Mouse (Mus musculus) CD8-positive naive resting alpha-beta T cell, adult 2 months (primary cell): ENCODE data around the gene Krt33a.

Experiments
- DNase-seq, 2 experiments: peaks; one replicate each; pipeline ENCODE4 v3.0.0; 2022; ENCODE audit warnings: low read depth in 2 of 2, low spot score in 2 of 2

Krt33a gene

DNA sequence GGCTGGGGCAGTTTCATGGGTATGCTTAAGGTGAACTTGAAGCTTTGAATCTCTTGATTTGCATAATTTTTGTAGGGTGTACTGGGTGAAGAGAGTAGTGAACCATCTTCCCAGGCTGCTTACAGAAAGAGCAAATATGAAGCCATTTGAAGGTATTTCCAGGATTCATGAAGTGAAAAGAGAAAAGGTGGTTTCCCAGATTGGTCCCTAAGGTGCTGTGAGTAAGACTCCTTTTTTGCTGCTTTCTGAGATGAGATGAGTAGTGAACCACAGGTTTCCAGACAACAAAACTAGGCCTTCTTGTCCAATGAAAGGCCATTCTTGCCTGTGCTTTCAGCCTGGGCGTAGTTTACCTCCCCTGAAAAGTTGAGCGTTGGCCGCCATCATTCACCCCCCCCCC lies 27.5 kb downstream of the Krt33a start:
- DNase-seq = no peak

DNA sequence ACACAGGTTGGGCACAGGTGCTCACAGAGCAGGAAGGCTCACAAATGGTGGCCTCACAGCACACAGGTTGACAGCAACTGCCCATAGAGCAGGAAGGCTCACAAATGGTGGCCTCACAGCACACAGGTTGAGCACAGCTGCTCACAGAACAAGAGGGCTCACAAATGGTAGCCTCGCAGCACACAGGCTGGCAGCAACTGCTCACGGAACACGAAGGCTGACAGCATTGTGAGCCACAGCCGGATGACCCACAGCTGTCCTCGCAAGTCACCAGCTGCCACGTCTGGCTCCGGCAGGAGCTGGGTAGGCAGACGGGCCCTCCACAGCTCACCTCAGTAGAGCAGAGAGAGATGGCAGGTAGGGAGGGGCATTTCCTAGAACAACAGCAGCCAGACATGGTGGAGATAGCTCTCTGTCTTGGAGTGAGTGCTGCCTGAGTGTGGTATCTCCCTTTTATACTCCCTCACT lies 29.8 kb downstream of the Krt33a start, which contains the start of gene Krtap16-1:
Gene Krtap16-1 (minus strand): TSS at position 418 of the 468 bp plus-strand sequence.
- no peak for DNase-seq

DNA sequence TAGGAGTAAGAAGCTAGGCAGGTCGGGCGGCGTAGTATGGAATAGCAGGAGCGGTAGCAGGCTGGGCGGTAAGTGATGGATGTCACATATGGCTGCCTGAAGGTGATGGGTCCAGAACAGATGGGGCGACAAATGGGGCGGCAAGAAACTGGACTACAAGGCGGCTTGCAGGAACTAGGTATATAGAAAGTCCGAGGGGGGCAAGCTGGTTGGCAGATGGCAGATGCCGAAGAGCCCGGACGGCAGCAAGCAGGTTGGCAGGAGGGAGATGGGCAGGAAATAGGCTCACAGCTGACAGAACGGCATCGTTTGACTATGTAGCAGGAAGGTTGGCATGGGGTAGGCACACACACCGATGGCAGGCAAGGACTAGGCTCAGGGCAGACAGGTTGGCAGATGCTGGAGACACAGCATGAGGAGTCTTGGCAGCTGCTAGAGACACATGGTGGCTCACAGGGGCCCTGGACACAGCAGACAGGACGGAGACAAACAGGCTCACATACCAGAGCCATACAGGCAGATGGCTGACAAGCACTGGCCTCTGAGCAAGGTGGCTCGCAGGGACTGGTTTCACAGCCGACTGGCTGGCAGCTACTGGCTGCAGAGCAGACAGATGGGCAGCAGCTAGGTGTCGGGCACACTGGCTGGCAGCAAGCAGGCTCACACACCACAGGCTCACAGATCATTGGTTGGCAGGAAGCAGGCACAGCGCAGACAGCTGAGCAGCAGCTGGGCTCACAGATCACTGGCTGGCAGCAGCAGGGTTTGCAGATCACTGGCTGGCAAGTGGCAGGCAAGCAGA lies 30.5 kb downstream of the Krt33a start:
- no peak for DNase-seq

DNA sequence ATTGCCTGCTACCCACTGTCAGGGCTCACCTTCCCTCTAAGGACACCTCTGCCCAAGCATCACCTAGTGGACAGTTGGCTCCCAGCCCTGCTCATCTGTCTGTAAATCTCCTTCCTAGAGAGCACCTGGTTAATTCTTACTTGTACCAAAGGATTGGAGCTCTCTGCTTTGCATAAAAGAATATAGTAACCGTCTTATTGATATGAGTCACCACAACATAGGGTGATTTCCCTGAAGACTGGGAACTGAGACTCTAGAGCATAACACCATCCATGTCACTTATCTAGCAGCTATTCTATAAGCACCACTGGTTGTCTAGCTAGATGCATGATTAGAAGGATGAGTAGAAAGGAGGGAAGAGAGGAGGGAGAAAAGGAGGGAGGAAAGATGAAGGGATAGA lies 32.6 kb downstream of the Krt33a start:
- DNase-seq = no peak

DNA sequence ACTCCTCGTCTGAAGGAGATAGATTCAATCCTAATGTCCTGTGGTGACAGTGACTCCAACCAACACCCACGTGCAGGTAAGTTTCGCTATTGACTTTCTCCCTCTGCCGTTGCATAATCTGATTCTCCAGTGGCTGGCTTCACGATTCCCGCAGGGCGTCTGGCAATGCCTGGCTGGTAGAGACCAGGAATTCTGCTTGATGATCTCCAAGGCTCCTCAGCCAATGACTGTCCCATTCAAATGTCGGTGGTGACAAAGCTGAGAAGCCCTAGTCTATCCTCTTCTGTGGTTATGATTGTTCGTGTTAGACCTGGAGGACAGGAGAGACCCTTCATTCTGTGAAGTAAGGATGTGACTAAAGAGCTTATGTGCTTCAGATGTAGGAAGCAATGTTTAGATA lies 33.3 kb downstream of the Krt33a start:
- DNase-seq = no peak

DNA sequence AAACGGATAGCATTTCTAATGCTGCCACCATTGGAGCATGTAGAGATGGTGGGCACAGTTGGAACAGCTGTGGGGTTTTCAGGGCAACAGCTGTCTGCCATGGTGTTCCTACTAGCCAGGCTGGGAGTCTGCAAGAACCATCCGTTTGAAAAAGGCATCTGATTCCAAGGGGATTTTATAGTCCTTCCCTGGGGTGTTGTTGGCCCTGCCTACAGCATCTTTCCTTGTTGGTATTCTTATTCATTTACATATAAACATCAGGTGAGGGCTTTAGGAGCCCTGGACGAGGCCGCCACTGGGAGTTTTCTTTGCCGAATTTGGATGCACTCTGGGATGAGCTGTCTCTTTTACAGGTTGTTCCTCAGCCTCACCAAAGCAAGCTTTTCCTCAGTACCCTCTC lies 37.1 kb downstream of the Krt33a start, which contains the start of gene Krtap29-1:
Gene Krtap29-1 (minus strand): TSS at position 101 of the 400 bp plus-strand sequence.
- no peak for DNase-seq

DNA sequence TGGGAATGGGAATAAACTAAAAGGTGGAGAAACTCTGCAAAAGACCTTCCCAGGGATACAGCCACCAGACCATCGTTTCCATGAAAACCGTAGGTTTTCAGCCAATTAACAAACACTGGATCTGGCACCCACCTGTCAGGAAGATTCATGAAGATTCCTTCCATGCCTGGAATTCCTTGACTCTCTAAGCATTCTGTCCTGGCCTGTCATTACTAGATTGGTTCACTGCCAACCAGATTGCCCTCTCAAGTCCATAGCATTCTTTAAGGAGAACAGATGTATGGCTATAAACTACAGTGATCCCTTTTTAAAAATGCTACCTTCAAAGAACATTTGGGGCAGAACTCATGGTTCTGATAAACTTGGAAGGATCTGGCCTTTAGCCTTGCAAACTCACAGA lies 50.1 kb downstream of the Krt33a start:
- DNase-seq = no peak

DNA sequence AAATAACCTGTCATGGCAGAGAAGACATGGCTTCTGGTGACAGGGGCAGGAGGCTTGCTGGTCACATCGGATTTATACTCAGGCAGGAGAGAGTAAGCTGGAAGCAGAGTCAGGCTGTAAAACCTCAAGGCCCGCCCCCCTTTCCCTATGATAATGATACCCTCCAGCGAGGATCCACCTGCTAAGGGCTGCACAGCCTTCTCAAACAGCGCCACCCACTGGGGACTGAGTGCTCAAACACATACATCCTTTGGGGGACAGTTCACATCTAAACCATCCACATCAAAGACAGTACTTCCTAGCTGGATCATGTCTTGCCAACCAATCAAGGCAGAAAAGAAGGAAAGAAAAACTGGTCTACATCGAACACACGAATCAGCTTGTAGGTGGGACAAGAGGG lies 51.8 kb downstream of the Krt33a start:
- DNase-seq = no peak
